Mouse (Mus musculus) testis, adult 2 months (tissue): ENCODE data around the gene Eno1.

Experiments used
- CTCF ChIP-seq: fragments of 200-500 bp; IDR thresholded peaks from 2 replicates; pipeline ENCODE4 v1.5.1; 2012; ENCODE audit warnings: low read depth, mild to moderate bottlenecking, inconsistent platforms, low read length, moderate library complexity; ENCODE audit not compliant: control insufficient read depth, insufficient read depth, insufficient replicate concordance
- POLR2A ChIP-seq: fragments of 200-500 bp; IDR thresholded peaks from 2 replicates; pipeline ENCODE4 v1.6.1; 2012; ENCODE audit warnings: low read depth, mild to moderate bottlenecking, inconsistent platforms, low read length, moderate library complexity; ENCODE audit not compliant: control insufficient read depth

- no peak for TF ChIP-seq POLR2A
- no peak for TF ChIP-seq CTCF
Measured at GRCm38 (mm10) chr4:150237636-150238361, 1.3 kb downstream of the Eno1 start.
